Mouse (Mus musculus) macrophage (primary cell): ENCODE measurements around the gene Tmcc2. TPM values are rescaled to one million over a fixed set of nuclear protein-coding genes. Genes with fewer than 3 reads are reported as not detected.

Experiments used
- H3K27ac ChIP-seq: fragments of 350-480 bp; formaldehyde crosslinking; 2 replicates; pipeline ENCODE4 v1.9.0; 2021
- H3K36me3 ChIP-seq: fragments of 350-480 bp; formaldehyde crosslinking; 2 replicates; pipeline ENCODE4 v1.9.0; 2021; ENCODE audit errors: inconsistent target
- H3K4me3 ChIP-seq: fragments of 350-480 bp; formaldehyde crosslinking; 2 replicates; pipeline ENCODE4 v1.9.0; 2021; ENCODE audit errors: inconsistent target
- H3K79me2 ChIP-seq: fragments of 350-480 bp; formaldehyde crosslinking; 2 replicates; pipeline ENCODE4 v1.9.0; 2021; ENCODE audit errors: inconsistent target
- WGBS: methylation state at CpG from one replicate; pipeline ENCODE4 v1.1.7; 2026; ENCODE audit warnings: inconsistent platforms; ENCODE audit not compliant: missing documents; 5-methylcytosine and 5-hydroxymethylcytosine counted together
- polyA plus RNA-seq: library from polyadenylated mRNA; stranded (reverse); fragments of 250-400 nt; gene quantifications from 3 replicates; pipeline ENCODE4 v1.2.4, GENCODE M21; 2018; ENCODE audit warnings: inconsistent platforms

Tmcc2 gene
- polyA plus RNA-seq, 1 experiment from 2014 or later, result 2.6 TPM

GRCm38 (mm10) chr1:132384001-132384554 lies 7.0 kb downstream of the Tmcc2 start:
- WGBS, result 81% methylated on average over 8 of the region's 8 CpGs
- Histone ChIP-seq H3K27ac (peak overlapping the region; percentile 67), H3K79me2 (no peaks in the 10 kb centered on the region), H3K4me3 (no peak overlapping the region), H3K36me3 (no peaks in the 10 kb centered on the region)

- WGBS, result 50% methylated on average over 10 of the region's 10 CpGs
- no peak overlapping the region for H3K27ac ChIP-seq
- no peak overlapping the region for H3K4me3 ChIP-seq
Measured at GRCm38 (mm10) chr1:132381929-132382328, 9.2 kb downstream of the Tmcc2 start.

GRCm38 (mm10) chr1:132380550-132381100 lies 10.5 kb downstream of the Tmcc2 start:
- 89% methylated on average over 26 of the region's 27 CpGs for WGBS
- Histone ChIP-seq H3K79me2 (no peaks in the 10 kb centered on the region), H3K4me3 (no peak overlapping the region), H3K36me3 (no peaks in the 10 kb centered on the region), H3K27ac (no peak overlapping the region)

More at GRCm38 (mm10) chr1:132381929-132382328, 9.2 kb downstream of the Tmcc2 start:
- no peaks in the 10 kb centered on the region for H3K36me3 ChIP-seq
- no peaks in the 10 kb centered on the region for H3K79me2 ChIP-seq

- 54% methylated on average over 3 of the region's 3 CpGs for WGBS
- H3K4me3 ChIP-seq, result no peak overlapping the region
- H3K79me2 ChIP-seq, result no peaks in the 10 kb centered on the region
- no peak overlapping the region for H3K27ac ChIP-seq
- no peaks in the 10 kb centered on the region for H3K36me3 ChIP-seq
Measured at GRCm38 (mm10) chr1:132377811-132378210, 13.3 kb downstream of the Tmcc2 start.

- WGBS, result 90% methylated on average over 7 of the region's 7 CpGs
- Histone ChIP-seq H3K4me3 (no peak overlapping the region), H3K27ac (no peak overlapping the region), H3K36me3 (no peaks in the 10 kb centered on the region), H3K79me2 (no peaks in the 10 kb centered on the region)
Measured at GRCm38 (mm10) chr1:132377055-132377365, 14.1 kb downstream of the Tmcc2 start.

- Histone ChIP-seq H3K4me3 (no peak overlapping the region), H3K27ac (no peak overlapping the region), H3K79me2 (no peaks in the 10 kb centered on the region), H3K36me3 (no peaks in the 10 kb centered on the region)
- 94% methylated on average over 8 of the region's 8 CpGs for WGBS
Measured at GRCm38 (mm10) chr1:132376211-132377054, 14.6 kb downstream of the Tmcc2 start.

GRCm38 (mm10) chr1:132375256-132375655 lies 15.8 kb downstream of the Tmcc2 start:
- H3K79me2 ChIP-seq, result no peaks in the 10 kb centered on the region
- no peaks in the 10 kb centered on the region for H3K36me3 ChIP-seq
- no peak overlapping the region for H3K27ac ChIP-seq
- no peak overlapping the region for H3K4me3 ChIP-seq
- 81% methylated on average over 4 of the region's 4 CpGs for WGBS

GRCm38 (mm10) chr1:132374873-132375244 lies 16.2 kb downstream of the Tmcc2 start:
- WGBS, result 46% methylated on average over 3 of the region's 3 CpGs
- Histone ChIP-seq H3K27ac (no peak overlapping the region), H3K36me3 (no peaks in the 10 kb centered on the region), H3K79me2 (no peaks in the 10 kb centered on the region), H3K4me3 (no peak overlapping the region)

- H3K27ac ChIP-seq, result no peak overlapping the region
Measured at GRCm38 (mm10) chr1:132374140-132374872, 16.8 kb downstream of the Tmcc2 start.

GRCm38 (mm10) chr1:132372896-132373534 lies 18.1 kb downstream of the Tmcc2 start:
- no peaks in the 10 kb centered on the region for H3K36me3 ChIP-seq
- H3K79me2 ChIP-seq, result no peaks in the 10 kb centered on the region
- H3K4me3 ChIP-seq, result no peak overlapping the region
- H3K27ac ChIP-seq, result no peak overlapping the region
- WGBS, result 100% methylated on average over 6 of the region's 6 CpGs

More at GRCm38 (mm10) chr1:132374140-132374872, 16.8 kb downstream of the Tmcc2 start:
- H3K4me3 ChIP-seq, result no peak overlapping the region
- no peaks in the 10 kb centered on the region for H3K79me2 ChIP-seq
- 48% methylated on average over 5 of the region's 5 CpGs for WGBS
- H3K36me3 ChIP-seq, result no peaks in the 10 kb centered on the region

GRCm38 (mm10) chr1:132372354-132372753 lies 18.7 kb downstream of the Tmcc2 start:
- no peaks in the 10 kb centered on the region for H3K79me2 ChIP-seq
- H3K27ac ChIP-seq, result no peak overlapping the region
- H3K4me3 ChIP-seq, result no peak overlapping the region
- WGBS, result 93% methylated on average over 5 of the region's 5 CpGs
- H3K36me3 ChIP-seq, result no peaks in the 10 kb centered on the region

- H3K36me3 ChIP-seq, result no peaks in the 10 kb centered on the region
- no peaks in the 10 kb centered on the region for H3K79me2 ChIP-seq
- H3K4me3 ChIP-seq, result no peak overlapping the region
- peak overlapping the region; percentile 92 for H3K27ac ChIP-seq
- 73% methylated on average over 8 of the region's 8 CpGs for WGBS
Measured at GRCm38 (mm10) chr1:132371298-132372081, 19.6 kb downstream of the Tmcc2 start.

GRCm38 (mm10) chr1:132370681-132371173 lies 20.4 kb downstream of the Tmcc2 start:
- Histone ChIP-seq H3K36me3 (no peaks in the 10 kb centered on the region), H3K27ac (peak overlapping the region; percentile 92), H3K4me3 (no peak overlapping the region), H3K79me2 (no peaks in the 10 kb centered on the region)
- whole genome bisulfite sequencing, result 7% methylated on average over 9 of the region's 9 CpGs
